Mouse (Mus musculus) hindbrain, embryonic 12.5 days (tissue): ENCODE measurements around the gene Rpl26. TPM values are rescaled to one million over a fixed set of nuclear protein-coding genes. Genes with fewer than 3 reads are reported as not detected.

Experiments
- polyA plus RNA-seq: library from polyadenylated mRNA; unstranded; fragments of >200 nt; fragmentation: Nextera tagmentation; extraction: Ambion mirVana; gene quantifications from 2 replicates; pipeline ENCODE4 v1.2.1, GENCODE M21; 2016

Rpl26 gene
- polyA plus RNA-seq, 1 experiment from 2014 or later: 749 TPM

Other genes with a start within 250 kb of the Rpl26 start
- gene Myh10, start 210.0 kb upstream of the Rpl26 start, polyA plus RNA-seq: 158 and 161 TPM in 2 replicates
- gene Ndel1, start 29.7 kb upstream of the Rpl26 start, polyA plus RNA-seq: 76.2 and 77.1 TPM in 2 replicates
- 0.07 TPM in 1 of 2 replicates, not detected in the other for gene Rnf222, start 13.0 kb upstream of the Rpl26 start, polyA plus RNA-seq
- 0.36 TPM in 1 of 2 replicates, not detected in the other for gene Odf4, start 25.5 kb downstream of the Rpl26 start, polyA plus RNA-seq
- 8.5 TPM in 2 replicates for gene Arhgef15, start 55.9 kb downstream of the Rpl26 start, polyA plus RNA-seq
- 2.3 TPM in 2 replicates for gene Slc25a35, start 66.5 kb downstream of the Rpl26 start, polyA plus RNA-seq
- 34.4 and 38.3 TPM in 2 replicates for gene Rangrf, start 73.6 kb downstream of the Rpl26 start, polyA plus RNA-seq
- 27.8 and 31.0 TPM in 2 replicates for gene Pfas, start 106.9 kb downstream of the Rpl26 start, polyA plus RNA-seq
- 64.8 and 66.4 TPM in 2 replicates for gene Ctc1, start 114.3 kb downstream of the Rpl26 start, polyA plus RNA-seq
- gene Aurkb, start 144.1 kb downstream of the Rpl26 start, polyA plus RNA-seq: 95.5 and 100 TPM in 2 replicates
- 15.8 and 16.6 TPM in 2 replicates for gene Borcs6, start 158.1 kb downstream of the Rpl26 start, polyA plus RNA-seq
- 39.4 and 45.1 TPM in 2 replicates for gene Tmem107, start 169.2 kb downstream of the Rpl26 start, polyA plus RNA-seq
- gene Vamp2, start 186.9 kb downstream of the Rpl26 start, polyA plus RNA-seq: 140 and 159 TPM in 2 replicates
- gene Per1, start 193.6 kb downstream of the Rpl26 start, polyA plus RNA-seq: 9.8 and 11.6 TPM in 2 replicates
- gene Hes7, start 218.8 kb downstream of the Rpl26 start, polyA plus RNA-seq: 0.25 and 0.49 TPM in 2 replicates
- gene 9130213A22Rik, start 221.0 kb downstream of the Rpl26 start, polyA plus RNA-seq: 0.26 and 0.29 TPM in 2 replicates
- gene Aloxe3, start 224.3 kb downstream of the Rpl26 start, polyA plus RNA-seq: 0.41 and 0.65 TPM in 2 replicates